Mouse (Mus musculus): ENCODE results near the gene Prpf6.

Gene Prpf6

DNA sequence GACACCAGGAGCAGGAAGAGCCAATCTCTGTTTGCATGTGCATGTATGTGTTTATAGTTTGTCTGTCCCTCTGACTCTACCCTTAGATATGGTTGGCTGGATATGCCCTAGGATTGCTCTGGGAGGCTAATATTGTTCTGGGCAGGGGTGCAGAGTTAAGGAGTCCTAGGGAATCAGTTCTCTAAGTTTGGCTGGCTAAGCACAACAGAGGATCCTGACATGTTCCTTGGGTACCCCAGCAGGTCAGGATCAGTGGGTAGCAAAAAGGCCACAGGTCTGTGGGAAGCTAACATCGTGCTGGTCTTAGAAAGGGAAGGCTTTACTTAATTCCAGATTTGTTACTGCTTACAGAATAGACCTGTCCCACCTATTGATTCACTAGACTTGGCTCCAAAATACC, 12.0 kb upstream of the Prpf6 start:
- no peak for DNase-seq (ENCODE audit: low spot score)

DNA sequence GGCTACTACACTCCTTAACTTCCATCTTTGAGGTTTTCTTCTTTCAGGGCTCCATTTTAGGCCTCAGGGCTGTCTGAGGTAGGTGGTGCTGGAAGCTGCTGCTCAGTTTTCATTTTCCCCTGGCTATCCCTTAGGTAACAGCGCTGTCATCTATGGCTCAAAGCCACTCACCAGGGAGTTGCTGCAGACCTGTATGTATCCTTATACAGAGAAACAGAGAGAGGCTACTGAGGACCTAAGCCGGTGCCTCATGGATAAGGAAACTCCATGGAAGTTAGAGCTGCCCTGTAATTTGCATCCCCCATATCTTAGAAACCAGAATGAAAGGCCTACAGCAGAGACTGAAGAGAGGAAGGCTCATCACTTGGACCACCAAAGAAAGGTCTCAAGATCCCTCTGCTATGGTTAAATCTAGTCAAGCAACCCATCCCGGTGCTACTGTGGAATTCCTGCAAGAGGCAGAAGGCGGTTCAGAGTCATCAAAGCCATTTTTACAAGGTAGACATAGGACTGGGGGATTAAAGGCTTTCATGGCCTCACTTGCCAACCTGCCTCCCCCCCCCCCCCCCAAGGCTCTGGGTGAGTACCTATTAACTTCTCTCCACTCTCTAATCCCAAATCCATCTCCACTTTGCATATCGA, 11.4 kb upstream of the Prpf6 start:
- DNase-seq (ENCODE audit: low spot score) = no peak

DNA sequence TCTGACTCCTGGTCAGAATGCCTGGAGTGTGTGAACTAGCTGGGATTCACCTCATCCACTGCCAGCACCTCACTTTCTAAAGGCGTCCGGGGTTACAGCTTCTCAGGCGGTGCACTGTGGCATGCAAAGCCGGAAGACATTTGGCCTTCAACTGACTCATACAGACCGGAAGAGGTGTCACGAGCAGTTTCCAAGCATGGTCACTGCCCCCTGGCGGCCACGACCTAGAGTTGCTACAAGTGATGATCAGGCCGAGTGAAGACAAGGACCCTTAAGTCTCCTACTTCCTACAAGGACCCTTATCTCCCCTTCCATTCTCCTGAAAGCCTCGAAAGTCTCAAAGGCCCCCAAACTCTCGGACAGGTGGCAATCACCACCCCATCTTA, 10.7 kb upstream of the Prpf6 start:
- DNase-seq (ENCODE audit: low spot score) = peak; percentile 72

DNA sequence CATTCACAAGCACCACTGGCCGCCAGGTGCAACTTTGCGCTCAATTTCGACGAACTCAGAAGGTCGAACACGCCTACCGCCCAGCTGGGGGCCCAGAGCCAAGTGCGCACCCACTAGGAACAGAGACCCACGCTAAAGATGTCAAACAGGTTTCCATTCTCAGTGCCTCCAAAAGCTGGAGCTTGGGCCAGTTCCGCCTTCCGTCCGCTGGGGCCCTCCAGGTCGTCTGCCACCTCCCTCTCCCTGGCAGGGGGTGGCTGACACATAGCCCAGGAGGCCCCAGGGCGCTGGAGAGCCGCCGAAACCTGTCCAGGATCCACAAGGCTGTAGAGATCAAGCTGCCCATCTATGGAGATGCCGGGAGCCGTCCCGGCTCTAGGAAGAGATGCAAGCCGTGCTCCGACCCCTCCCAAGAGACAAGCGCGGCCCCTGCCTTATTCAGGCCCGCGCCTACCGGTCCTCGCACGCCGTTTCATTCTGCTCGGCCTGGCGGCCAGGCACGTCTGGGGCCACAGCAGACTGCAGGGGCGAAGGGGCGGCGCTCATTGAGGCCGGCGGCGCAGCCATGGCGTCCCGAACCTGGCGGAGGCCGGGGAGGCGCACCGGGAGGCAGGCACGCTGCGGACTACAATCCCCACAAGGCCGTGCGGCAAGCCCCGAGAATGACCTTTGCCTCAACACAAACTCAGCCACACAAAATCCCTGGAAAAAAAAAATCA, 10.1 kb upstream of the Prpf6 start:
- peak; percentile 84 for DNase-seq (ENCODE audit: low spot score)

DNA sequence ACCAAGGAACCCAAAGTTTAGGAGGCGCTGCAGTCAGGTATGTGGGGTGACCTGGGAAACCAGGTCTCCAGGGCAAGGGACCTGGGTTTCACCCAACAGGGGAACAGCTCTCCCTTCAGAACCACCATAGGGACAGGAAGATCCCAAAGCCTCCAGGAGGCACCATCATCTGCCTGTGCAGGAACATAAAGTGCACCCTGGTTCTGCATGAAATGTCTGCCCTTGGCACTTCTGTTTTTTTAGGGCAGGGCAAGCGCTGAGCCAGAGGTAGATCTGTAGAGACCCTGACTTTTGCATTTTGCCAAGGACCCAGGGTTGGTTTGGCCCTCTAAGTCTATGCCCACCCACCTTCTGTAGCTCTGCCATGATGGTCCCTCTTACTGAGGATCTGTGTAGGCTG, 9.3 kb upstream of the Prpf6 start:
- peak; percentile 3 for DNase-seq (ENCODE audit: low spot score)

DNA sequence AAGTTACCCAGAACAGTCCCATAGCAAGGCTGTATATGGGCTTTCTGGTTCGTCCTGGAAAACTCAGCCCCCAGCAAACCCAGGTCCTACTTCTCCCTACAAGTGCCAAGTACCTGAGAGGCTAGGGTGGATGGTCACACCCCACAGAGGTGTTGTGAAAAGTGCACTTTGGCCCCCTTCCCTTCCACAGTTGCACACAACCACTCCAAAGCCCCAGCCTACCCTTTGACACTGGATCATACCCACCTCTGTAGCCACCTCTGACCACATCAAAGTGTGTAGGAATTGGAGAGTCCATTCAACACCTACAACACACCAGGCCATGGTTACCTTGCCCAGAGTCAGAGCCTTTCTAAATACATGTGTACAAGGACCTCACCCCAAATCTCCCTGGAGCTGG, 8.7 kb upstream of the Prpf6 start:
- DNase-seq (ENCODE audit: low spot score) = no peak

DNA sequence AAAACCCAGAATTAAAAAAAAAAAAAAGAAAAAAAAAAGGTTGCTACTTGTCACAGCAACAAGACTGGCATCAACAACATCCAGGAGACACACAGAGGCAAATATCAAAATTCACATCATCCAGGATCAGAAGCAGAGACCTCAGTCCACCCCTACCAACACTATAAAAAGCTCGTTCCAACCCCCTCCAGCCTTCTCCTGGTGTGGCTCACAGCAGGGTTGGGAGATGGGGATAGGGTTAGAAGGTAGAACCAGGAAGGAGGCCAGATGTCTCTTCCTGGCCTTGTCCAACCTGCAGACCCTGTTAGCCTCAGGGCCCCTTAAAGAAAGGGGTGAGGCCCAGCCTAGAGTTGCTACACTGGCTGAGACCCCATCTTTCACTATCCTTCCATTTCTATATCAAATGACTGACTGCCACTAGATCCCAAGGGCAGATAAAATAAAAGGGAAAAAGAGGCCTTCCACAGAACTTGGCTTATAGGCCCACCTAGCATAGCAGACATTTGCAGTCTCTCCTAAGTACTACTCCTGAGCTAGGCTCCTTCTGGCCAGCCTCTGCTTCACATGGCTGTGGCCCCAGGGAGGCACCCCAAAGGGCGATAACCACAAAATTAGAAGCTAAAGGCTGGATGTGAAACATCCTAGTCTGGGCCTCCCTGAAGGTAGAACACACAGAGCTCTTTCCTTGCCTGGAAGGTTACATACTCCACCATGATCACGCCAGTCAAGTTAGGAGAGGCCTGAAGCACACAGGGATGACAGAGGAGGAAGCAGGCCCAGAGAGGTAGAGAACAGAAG, 8.0 kb upstream of the Prpf6 start:
- DNase-seq (ENCODE audit: low spot score) = no peak

DNA sequence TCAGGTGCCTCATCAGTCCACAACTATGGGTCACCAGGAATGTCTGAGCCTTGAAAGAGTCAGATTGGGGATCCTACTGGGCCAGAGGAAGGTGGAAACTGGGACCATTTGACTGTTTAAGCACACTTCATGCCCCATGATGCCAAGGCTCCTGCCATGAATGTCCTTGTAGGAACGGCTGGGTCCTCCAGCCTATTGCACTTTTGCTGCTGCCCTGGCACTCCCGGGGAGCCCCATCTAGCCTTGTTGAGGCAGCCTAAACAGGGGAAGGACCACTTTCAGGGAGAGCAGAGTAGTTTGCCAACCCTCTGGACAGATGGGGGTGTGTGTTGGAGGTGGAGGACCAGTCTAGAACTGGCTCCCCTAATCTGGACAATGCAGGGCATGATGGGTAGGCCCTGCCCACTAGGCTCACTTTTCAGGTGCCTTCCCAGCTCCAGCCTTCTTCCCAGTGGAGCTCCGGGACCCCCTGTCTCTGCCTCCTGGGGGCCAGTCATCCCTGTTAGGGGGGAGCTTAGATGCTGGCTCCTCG, 7.2 kb upstream of the Prpf6 start, which contains the start of gene Uckl1:
TSS of gene Uckl1 (minus strand) at position 482 of the 532 bp plus-strand sequence.
- DNase-seq (ENCODE audit: low spot score) = no peak

DNA sequence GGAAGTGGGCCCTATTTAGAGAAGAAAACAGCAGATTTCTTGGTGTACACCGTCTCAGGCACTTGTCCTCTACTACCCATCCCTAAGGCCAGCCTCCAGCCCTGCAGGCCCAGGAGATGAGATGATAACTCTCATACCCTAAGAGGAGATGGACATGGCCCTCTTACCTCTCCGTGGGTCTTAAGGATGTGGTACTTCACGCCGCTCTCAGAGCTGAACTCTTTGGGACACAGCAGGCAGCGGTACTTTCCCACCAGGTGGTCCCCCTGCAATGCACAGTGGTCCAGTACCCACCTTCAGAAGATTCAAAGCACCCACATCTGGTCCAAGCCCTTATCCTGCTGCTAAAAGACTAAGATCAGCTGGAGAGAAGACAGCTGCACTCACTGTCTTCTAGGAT, 6.2 kb upstream of the Prpf6 start:
- DNase-seq (ENCODE audit: low spot score) = no peak

DNA sequence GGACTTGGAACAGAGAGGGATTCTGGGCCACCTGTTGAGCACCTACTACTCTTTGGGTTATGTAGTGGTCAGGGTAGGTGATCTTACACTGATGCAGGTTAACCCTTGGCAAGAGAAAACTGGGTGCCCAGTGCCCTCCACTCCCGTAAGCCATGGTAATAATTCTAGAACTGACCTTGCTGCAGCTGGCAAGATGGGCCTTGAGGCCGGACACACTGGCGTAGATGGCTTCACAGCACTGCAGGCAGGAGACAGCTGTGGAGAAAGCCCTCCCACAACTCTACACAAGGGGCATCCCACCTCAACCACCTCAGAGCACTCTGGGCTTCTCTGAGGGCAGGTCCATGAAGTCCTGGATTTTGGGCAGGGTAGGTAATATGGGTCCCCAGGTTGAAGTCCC, 5.5 kb upstream of the Prpf6 start:
- no peak for DNase-seq (ENCODE audit: low spot score)

DNA sequence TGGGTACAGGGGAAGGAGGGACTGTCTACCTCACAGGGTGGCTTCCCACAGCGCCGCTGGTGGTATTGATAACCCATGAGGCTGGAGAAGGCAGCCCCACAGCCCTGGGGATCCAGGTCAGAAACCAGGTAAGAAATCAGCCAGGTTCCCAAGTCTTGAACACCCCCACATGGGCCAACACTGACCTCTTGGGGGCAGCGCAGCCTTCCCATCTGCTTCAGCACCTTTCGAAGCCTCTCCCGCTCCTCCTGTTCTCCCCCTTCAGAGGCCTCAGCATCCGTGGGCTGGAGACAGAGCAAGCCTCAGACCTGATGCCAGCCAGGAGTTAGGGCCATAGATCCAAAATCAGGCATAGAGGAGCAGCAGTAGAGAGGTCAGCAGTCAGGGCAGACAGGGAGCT, 3.9 kb upstream of the Prpf6 start:
- no peak for DNase-seq (ENCODE audit: low spot score)

DNA sequence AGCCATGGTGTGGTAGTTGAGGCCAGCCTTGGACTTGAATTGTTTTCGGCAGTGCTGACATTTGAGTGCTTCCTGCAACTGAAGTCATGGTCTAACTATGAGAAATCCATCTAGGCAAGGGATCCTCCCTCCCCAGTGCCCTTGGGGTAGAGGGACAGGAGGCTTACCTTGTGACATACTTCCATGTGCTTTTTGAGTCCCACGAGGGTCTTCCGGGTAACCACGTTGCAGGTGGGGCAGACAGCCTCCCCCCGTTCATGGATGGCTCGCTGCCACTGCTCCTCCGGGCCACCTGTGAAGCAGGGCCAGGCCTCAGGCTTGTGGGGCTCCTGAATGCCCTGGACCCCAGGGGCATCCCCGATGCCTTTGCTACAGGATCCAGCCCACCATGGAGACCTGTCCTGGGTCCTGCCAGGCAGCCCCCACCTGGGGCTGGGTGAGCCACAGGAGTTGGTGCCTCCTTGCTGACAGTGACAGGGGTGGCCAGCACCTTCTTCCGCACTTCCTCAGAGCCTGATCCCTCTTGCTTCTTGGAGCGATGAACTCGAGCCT, 3.4 kb upstream of the Prpf6 start:
- DNase-seq (ENCODE audit: low spot score) = no peak

DNA sequence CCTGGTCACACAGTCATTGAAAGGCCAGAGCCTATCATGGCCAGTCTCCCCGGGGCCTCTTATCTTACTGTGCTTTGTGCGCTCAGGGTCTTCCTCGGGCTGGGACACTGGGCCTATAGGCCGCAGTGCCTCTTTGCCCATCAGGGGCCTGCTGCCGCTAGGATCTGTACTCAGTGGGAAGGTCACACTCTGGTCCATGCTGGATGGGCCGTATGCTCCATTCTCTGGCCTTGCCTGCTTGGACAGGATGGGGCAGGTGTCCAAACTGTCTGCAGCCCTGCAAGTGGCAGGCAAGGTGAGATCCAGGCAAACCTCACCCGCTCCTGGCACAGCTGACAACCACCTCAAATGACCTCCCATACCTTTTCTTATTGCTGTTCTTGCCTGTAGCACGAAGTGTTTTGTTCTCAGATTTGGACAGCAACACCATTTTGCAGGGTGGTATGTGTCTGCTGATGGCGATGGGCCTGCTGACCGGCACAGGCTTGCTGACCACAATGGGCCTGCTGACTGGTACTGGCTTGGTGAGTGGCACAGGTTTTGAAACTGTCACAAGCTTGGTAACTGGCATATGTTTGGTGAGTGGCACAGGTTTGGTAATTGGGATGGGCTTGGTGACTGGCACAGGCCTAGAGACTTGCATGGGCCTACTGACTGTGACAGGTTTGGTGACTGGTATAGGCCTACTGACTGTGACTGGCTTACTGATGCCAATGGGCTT, 2.5 kb upstream of the Prpf6 start:
- DNase-seq (ENCODE audit: low spot score) = no peak

DNA sequence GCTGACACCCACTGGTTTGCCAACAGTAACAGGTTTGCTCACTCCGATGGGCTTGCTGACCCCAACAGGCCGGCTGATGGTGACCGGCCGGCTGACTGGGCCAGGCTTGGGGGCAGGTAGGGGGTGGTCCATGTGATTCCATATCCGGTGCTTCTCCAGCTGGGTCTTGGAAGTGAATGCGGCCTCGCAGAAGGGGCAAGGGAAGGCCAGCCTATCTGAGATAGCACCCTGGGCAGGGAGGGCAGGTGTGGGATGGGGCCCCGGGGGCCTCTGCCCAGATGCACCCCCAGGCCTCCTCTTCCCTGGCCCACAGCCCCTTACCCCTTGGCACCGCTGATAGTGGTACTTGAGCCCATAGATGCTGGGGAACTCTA, 1.9 kb upstream of the Prpf6 start:
- DNase-seq (ENCODE audit: low spot score) = no peak

DNA sequence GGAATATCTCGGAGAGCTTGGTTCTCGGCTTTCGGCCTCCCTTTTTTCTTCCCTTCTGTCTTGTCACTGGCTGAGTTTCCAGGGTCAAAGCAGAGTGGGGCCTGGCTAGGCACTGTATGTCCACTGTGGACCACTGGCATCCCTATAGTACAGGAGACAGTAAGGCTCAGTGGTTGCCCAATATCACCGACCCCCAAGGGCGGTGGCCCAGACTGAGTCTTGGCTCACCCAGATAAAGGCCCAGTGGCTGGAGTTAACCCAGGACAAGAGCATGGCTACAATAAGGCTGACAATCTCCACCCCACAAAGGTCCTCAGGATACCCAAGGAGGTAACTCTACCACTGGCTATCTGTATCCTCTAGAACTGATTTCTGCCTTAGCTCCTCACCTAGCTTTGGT, 1.2 kb upstream of the Prpf6 start:
- DNase-seq (ENCODE audit: low spot score) = no peak

DNA sequence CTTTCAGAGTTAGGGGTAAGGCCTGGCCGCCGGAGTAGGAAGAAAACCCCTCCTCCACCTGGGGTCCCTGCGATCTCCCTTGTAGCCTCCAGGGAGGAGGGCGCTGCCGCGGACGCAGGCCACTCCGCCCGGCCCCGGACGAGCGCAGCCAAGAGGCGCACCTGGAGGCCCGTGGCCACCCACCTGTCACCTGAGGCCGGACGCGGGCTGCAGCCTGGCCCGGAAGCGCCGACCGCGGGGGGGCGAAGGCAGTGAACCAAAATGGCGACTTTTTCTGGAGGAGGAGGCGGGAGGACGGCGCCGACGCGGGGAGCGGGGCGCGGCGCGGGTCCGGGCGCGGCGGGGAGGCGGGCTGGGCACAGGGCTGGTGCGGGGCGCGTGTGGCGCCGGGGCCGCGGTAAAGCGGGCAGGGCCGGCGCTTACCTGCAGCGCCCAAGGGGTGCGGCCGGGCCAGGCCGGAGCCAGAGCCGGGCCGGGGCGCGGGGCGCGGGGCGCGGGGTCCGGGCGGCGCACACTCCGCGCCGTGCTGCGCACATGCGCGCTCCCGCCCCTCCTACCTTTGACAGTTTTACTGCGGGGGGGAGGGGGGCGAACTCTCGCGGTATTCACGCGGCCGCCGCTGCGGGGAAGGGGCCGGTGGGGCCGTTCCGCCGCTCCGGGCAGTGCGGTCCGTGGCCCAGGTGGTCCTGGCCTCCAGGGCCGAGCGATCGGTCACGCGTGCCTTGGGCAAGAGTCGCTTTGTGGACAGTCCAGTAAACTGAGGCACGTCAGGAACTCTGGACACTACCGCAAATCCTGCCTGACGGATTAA, 768 bp downstream of the Prpf6 start, which contains the start of gene Zfp512b:
TSS of gene Zfp512b (minus strand) at position 573 of the 811 bp plus-strand sequence.
- peak; percentile 61 for DNase-seq (ENCODE audit: low spot score)

DNA sequence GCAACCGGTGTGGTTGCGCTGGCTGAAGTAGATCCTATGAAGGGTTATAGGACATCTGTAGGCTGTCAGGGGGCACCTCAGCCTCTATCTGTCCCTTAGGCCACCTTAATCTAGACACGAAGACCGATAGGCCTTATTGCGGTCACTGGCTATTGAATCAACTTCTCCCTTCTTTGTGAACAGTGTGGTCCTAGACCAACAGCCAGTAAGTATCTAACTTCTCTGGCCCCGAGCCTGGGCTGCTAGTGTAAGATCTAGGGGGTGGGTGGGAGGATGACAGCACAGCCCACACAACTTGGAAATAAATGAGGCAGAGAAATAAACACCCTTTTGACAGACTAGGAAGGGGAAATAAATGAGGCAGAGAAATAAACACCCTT, 1.4 kb downstream of the Prpf6 start:
- DNase-seq (ENCODE audit: low spot score) = no peak

DNA sequence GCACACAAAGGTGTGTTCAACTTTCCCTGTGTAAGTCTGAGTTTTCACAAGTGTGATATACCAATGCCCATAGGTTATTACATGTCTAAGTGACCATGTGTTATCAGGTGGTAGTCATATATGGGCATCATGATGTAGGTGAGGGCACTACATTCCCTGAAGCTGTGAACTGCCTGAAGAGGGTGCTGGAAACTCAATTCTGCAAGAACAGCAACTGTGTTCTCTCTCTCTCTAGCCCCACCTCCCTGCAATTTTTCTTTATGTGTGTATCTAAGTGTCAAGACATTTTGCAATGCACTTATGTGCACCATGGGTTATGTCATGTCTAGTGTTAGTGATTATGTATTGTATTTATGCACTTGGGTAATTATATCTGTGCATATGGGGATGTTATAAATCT, 2.3 kb downstream of the Prpf6 start:
- no peak for DNase-seq (ENCODE audit: low spot score)

DNA sequence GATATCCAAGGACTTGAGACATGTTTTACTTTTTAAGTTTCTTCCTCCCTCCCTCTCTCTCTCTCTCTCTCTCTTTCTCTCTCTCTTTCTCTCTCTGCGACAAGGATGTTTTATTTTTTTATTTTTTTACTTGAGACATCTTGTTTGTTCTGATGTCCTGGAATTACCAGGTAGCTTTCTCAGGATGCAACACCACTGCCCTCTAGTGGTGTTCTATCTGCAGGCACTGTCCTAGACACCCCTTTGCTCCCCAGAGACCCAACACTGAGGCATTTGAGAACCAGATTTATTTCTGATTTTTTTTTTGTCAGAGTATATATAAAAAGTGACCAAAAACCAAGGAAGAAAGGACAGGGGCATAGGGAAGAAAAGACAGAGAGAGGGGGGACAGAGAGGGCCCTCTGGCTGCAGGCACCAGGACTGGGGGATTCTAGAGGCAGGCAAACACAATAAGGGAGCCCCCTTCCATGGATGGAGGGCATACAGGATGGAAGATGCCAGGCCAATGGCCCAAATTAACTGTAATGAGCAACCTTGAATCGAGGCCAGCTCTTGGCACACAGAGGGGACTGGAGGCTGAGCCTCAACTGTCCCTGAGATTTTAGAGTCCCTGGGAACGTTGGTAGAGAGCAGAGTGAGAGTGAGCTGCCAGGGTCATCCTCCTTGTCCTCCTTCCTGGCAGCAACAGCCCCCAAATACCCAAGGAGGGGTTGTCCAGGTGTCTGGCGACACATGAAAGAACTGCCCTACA, 3.5 kb downstream of the Prpf6 start:
- no peak for DNase-seq (ENCODE audit: low spot score)

DNA sequence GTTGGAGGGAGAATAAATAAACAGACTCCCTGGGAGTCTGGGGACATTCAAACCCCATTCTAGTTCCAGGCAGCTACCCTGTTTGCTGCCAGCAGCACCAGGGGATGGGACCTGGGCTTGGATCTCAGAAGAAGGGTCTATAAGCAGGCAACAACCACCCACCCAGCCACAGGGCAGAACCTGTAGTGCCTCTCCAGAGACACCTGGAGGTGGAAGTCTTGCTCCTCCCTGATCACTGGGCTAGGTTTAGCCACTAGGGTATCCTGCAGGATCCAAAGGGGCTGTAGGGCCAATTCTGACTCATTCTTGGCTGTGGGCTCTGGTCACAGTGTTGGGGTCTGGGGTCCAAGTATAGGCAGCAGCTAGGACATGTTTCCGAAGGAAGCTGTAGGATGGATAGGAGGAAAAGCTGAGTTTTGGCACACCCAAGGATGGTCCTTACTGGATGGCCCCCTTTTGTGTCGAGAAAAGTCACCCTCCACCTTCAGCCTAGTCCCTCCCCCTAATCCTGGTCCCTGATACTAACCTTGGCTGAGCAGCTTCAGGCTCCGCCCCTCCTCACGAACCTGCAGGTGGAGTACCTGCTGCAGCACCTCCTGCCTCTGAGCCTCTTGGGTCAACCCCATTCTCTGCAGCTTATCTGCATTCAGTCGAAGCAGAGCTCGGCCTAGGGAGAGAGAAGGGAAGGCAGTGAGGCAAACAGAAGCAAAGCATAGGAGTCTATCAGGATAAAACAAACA, 4.7 kb downstream of the Prpf6 start:
- no peak for DNase-seq (ENCODE audit: low spot score)
